Mouse (Mus musculus): Measurements from ENCODE around the gene Oprm1.

GRCm38 (mm10) chr10:7068608-7069007 lies 310.3 kb downstream of the Oprm1 start:
- TF ChIP-seq CTCF (IDR thresholded peaks at IDR 0.05; ENCODE audit: control insufficient read depth, insufficient read depth, insufficient replicate concordance, low read depth, low read length) = no peak
- TF ChIP-seq POLR2A (IDR thresholded peaks at IDR 0.05; ENCODE audit: control insufficient read depth, low read depth, low read length) = no peak

Measured in testis, adult 2 months (tissue).